ENCODE assay signal across 8 mouse cellular contexts in genomic region chr17:32388370-32389100, GRCm38 (mm10). TPM values are rescaled to one million over a fixed set of nuclear protein-coding genes. Genes with fewer than 3 reads are reported as not detected.
A peak's percentile ranks its signal among the peaks of the same experiment; 100 is the strongest.
DNase-seq lines count a peak whose midpoint lies in the region; ATAC-seq and TF ChIP-seq lines count a peak whose summit lies in the region.

No protein-coding gene starts in this region.

- no peaks in the 10 kb centered on the region for H3K9me3 ChIP-seq in heart, embryonic 10.5 days
- H3K9me3 ChIP-seq in embryonic facial prominence, embryonic 12.5 days = no peaks in the 10 kb centered on the region
- no peaks in the 10 kb centered on the region for H3K9me3 ChIP-seq in hindbrain, embryonic 16.5 days (ENCODE audit: control insufficient read depth, low read length)
- H3K9me3 ChIP-seq in liver, embryonic 11.5 days (ENCODE audit: control insufficient read depth, low read length) = no peaks in the 10 kb centered on the region
- H3K9me3 ChIP-seq in midbrain, postnatal 0 days (ENCODE audit: low read length) = no peaks in the 10 kb centered on the region

- peaks cover 33% of the 10 kb centered on the region for H3K27me3 ChIP-seq in heart, embryonic 10.5 days (ENCODE audit: insufficient read depth, poor library complexity, severe bottlenecking)
- peaks cover 28% of the 10 kb centered on the region for H3K27me3 ChIP-seq in embryonic facial prominence, embryonic 12.5 days
- H3K27me3 ChIP-seq in hindbrain, embryonic 16.5 days (replicated peaks; ENCODE audit: control insufficient read depth, insufficient read depth, low read length) = peaks cover 18% of the 10 kb centered on the region
- peaks cover 14% of the 10 kb centered on the region for H3K27me3 ChIP-seq in liver, embryonic 11.5 days (replicated peaks; ENCODE audit: control insufficient read depth, insufficient read depth, low read length)
- H3K27me3 ChIP-seq in midbrain, postnatal 0 days (ENCODE audit: insufficient read depth, low read length) = peaks cover 24% of the 10 kb centered on the region

- peak; percentile 42; the same call in 1 of the 2 replicates for ATAC-seq in embryonic facial prominence, embryonic 12.5 days (ENCODE audit: insufficient number of reproducible peaks, insufficient read depth, low FRiP score, low TSS enrichment)
- ATAC-seq in hindbrain, embryonic 16.5 days = peak; percentile 55
- peak; percentile 76 for ATAC-seq in liver, embryonic 11.5 days (replicated peaks; ENCODE audit: low FRiP score)
- ATAC-seq in midbrain, postnatal 0 days (ENCODE audit: low FRiP score) = peak; percentile 63
- no peak for ATAC-seq in monocyte, adult 5-6 weeks (replicated peaks; ENCODE audit: insufficient number of reproducible peaks, low FRiP score, low TSS enrichment, poor library complexity, severe bottlenecking)

- peak overlapping the region; percentile 94 for H3K4me2 ChIP-seq in embryonic facial prominence, embryonic 12.5 days (replicated peaks)
- H3K4me2 ChIP-seq in hindbrain, embryonic 16.5 days (ENCODE audit: low read length) = peak overlapping the region; percentile 81
- H3K4me2 ChIP-seq in liver, embryonic 11.5 days = peak overlapping the region; percentile 99
- H3K4me2 ChIP-seq in midbrain, postnatal 0 days (ENCODE audit: low read depth, low read length, poor library complexity, severe bottlenecking) = peak overlapping the region; percentile 95

- H3K4me1 ChIP-seq in heart, embryonic 10.5 days = peaks cover 53% of the 10 kb centered on the region
- H3K4me1 ChIP-seq in embryonic facial prominence, embryonic 12.5 days = peaks cover 6% of the 10 kb centered on the region; the same call in 1 of the 2 replicates
- peaks cover 11% of the 10 kb centered on the region for H3K4me1 ChIP-seq in hindbrain, embryonic 16.5 days (ENCODE audit: control insufficient read depth, insufficient read depth, low read depth, low read length)
- H3K4me1 ChIP-seq in liver, embryonic 11.5 days (replicated peaks; ENCODE audit: control insufficient read depth, insufficient read depth, low read length) = peaks cover 4% of the 10 kb centered on the region
- H3K4me1 ChIP-seq in midbrain, postnatal 0 days (ENCODE audit: insufficient read depth, low read length) = 0 out of 2 replicates have a peak, but pooled peaks cover 2% of the 10 kb centered on the region

- no peak for DNase-seq in heart, embryonic 10.5 days (ENCODE audit: low spot score)
- DNase-seq in heart, postnatal 14 days = no peak
- peak; percentile 53 for DNase-seq in MN1 (ENCODE audit: low spot score)
- no peak for DNase-seq in liver, embryonic 11.5 days (ENCODE audit: low spot score)
- DNase-seq in midbrain, postnatal 0 days (ENCODE audit: low spot score) = peak; percentile 31

- intact Hi-C loops in heart, postnatal 14 days (cut with DNase I) = no loop called here

- peak overlapping the region; percentile 80 for H3K4me3 ChIP-seq in heart, embryonic 10.5 days
- H3K4me3 ChIP-seq in embryonic facial prominence, embryonic 12.5 days = peak overlapping the region; percentile 79
- H3K4me3 ChIP-seq in hindbrain, embryonic 16.5 days (ENCODE audit: low read length) = peak overlapping the region; percentile 74
- H3K4me3 ChIP-seq in liver, embryonic 11.5 days (ENCODE audit: low read depth, low read length) = peak overlapping the region; percentile 81
- peak overlapping the region; percentile 86 for H3K4me3 ChIP-seq in midbrain, postnatal 0 days (ENCODE audit: low read depth, low read length)

- peak overlapping the region; percentile 71 for H3K9ac ChIP-seq in embryonic facial prominence, embryonic 12.5 days
- peak overlapping the region; percentile 93 for H3K9ac ChIP-seq in hindbrain, embryonic 16.5 days (ENCODE audit: low read depth, low read length)
- H3K9ac ChIP-seq in liver, embryonic 11.5 days (ENCODE audit: low read depth, low read length) = peak overlapping the region; percentile 81
- H3K9ac ChIP-seq in midbrain, postnatal 0 days (replicated peaks; ENCODE audit: low read length, poor library complexity, severe bottlenecking) = peak overlapping the region; percentile 93

- 0 out of 2 replicates have a peak, but pooled peaks cover 2% of the 10 kb centered on the region for H3K36me3 ChIP-seq in heart, embryonic 10.5 days
- H3K36me3 ChIP-seq in embryonic facial prominence, embryonic 12.5 days = peaks cover 15% of the 10 kb centered on the region
- H3K36me3 ChIP-seq in hindbrain, embryonic 16.5 days (ENCODE audit: control insufficient read depth, insufficient read depth, low read length) = peaks cover 13% of the 10 kb centered on the region
- no peaks in the 10 kb centered on the region for H3K36me3 ChIP-seq in liver, embryonic 11.5 days (ENCODE audit: control insufficient read depth, insufficient read depth, low read length)
- peaks cover 17% of the 10 kb centered on the region for H3K36me3 ChIP-seq in midbrain, postnatal 0 days (ENCODE audit: insufficient read depth, low read length)

- peak overlapping the region; percentile 94 for H3K27ac ChIP-seq in heart, embryonic 10.5 days
- H3K27ac ChIP-seq in embryonic facial prominence, embryonic 12.5 days = peak overlapping the region; percentile 72
- H3K27ac ChIP-seq in hindbrain, embryonic 16.5 days (ENCODE audit: low read depth, low read length) = peak overlapping the region; percentile 81
- peak overlapping the region; percentile 81 for H3K27ac ChIP-seq in liver, embryonic 11.5 days (ENCODE audit: low read depth, low read length)
- peak overlapping the region; percentile 77 for H3K27ac ChIP-seq in midbrain, postnatal 0 days (ENCODE audit: low read depth, low read length)

- TF ChIP-seq CTCF in midbrain, postnatal 0 days (IDR thresholded peaks at IDR 0.05) = no peak

- 2% methylated on average over 32 of the region's 39 CpGs for WGBS in heart, embryonic 10.5 days
- WGBS in embryonic facial prominence, embryonic 12.5 days = 1% methylated on average over 23 of the region's 39 CpGs
- 2% methylated on average over 24 of the region's 39 CpGs for WGBS in hindbrain, embryonic 16.5 days
- whole genome bisulfite sequencing in liver, embryonic 11.5 days = 2% methylated on average over 34 of the region's 39 CpGs
- under 1% methylated on average over 36 of the region's 39 CpGs for whole genome bisulfite sequencing in midbrain, postnatal 0 days

RNA-seq across cellular contexts. Expression of gene Wiz, which starts 0.7 kb away (rescaled TPM):
- polyA plus RNA-seq in heart, embryonic 10.5 days (2016; fragmentation: Nextera tagmentation; extraction: Ambion mirVana) = 17.9 and 21.8 TPM in 2 replicates
- 10 to 100 TPM; 22.4 to 23.4 TPM for total RNA-seq in heart, postnatal 14 days (2021)
- polyA plus RNA-seq in embryonic facial prominence, embryonic 12.5 days (2016; fragmentation: Nextera tagmentation; extraction: Ambion mirVana) = 34.0 and 36.5 TPM in 2 replicates
- polyA plus RNA-seq in hindbrain, embryonic 16.5 days (2015; fragmentation: Nextera tagmentation; extraction: Ambion mirVana) = 28.5 and 37.3 TPM in 2 replicates
- polyA plus RNA-seq in liver, embryonic 11.5 days (2014; fragmentation: Nextera tagmentation; extraction: Ambion mirVana) = 25.7 and 26.4 TPM in 2 replicates
- 53.9 and 68.0 TPM in 2 replicates for total RNA-seq in midbrain, postnatal 0 days (2014; rRNA removed)
- polyA plus RNA-seq in midbrain, postnatal 0 days (2015; fragmentation: Nextera tagmentation; extraction: Ambion mirVana) = 40.8 and 41.3 TPM in 2 replicates
- 3.1 to 11.8 TPM (median 6.5 TPM) in 3 replicates for total RNA-seq in monocyte, adult 5-6 weeks (2017)

RNA-seq across cellular contexts. Expression of gene Rasal3, which starts 14.8 kb away (rescaled TPM):
- polyA plus RNA-seq in heart, embryonic 10.5 days (2016; fragmentation: Nextera tagmentation; extraction: Ambion mirVana) = 1.2 and 2.3 TPM in 2 replicates
- 1 to 10 TPM; 1.3 to 4.7 TPM for total RNA-seq in heart, postnatal 14 days (2021)
- 0.69 and 0.74 TPM in 2 replicates for polyA plus RNA-seq in embryonic facial prominence, embryonic 12.5 days (2016; fragmentation: Nextera tagmentation; extraction: Ambion mirVana)
- 0.98 and 1.0 TPM in 2 replicates for polyA plus RNA-seq in hindbrain, embryonic 16.5 days (2015; fragmentation: Nextera tagmentation; extraction: Ambion mirVana)
- 7.5 and 8.7 TPM in 2 replicates for polyA plus RNA-seq in liver, embryonic 11.5 days (2014; fragmentation: Nextera tagmentation; extraction: Ambion mirVana)
- total RNA-seq in midbrain, postnatal 0 days (2014; rRNA removed) = 3.8 and 4.6 TPM in 2 replicates
- polyA plus RNA-seq in midbrain, postnatal 0 days (2015; fragmentation: Nextera tagmentation; extraction: Ambion mirVana) = 0.63 and 0.80 TPM in 2 replicates
- 48.3 to 120 TPM (median 73.9 TPM) in 3 replicates for total RNA-seq in monocyte, adult 5-6 weeks (2017)

RNA-seq across cellular contexts. Expression of gene Pglyrp2, which starts 35.4 kb away (rescaled TPM):
- polyA plus RNA-seq in heart, embryonic 10.5 days (2016; fragmentation: Nextera tagmentation; extraction: Ambion mirVana) = 0.09 and 0.40 TPM in 2 replicates
- under 1 TPM; 0.24 to 0.93 TPM for total RNA-seq in heart, postnatal 14 days (2021)
- polyA plus RNA-seq in embryonic facial prominence, embryonic 12.5 days (2016; fragmentation: Nextera tagmentation; extraction: Ambion mirVana) = 0.13 and 0.20 TPM in 2 replicates
- polyA plus RNA-seq in hindbrain, embryonic 16.5 days (2015; fragmentation: Nextera tagmentation; extraction: Ambion mirVana) = not detected in 2 replicates
- 1.8 and 2.2 TPM in 2 replicates for polyA plus RNA-seq in liver, embryonic 11.5 days (2014; fragmentation: Nextera tagmentation; extraction: Ambion mirVana)
- not detected in 2 replicates for total RNA-seq in midbrain, postnatal 0 days (2014; rRNA removed)
- polyA plus RNA-seq in midbrain, postnatal 0 days (2015; fragmentation: Nextera tagmentation; extraction: Ambion mirVana) = not detected in 2 replicates
- 7.1 to 34.0 TPM (median 12.8 TPM) in 3 replicates for total RNA-seq in monocyte, adult 5-6 weeks (2017)

RNA-seq across cellular contexts. Expression of gene Akap8l, which starts 38.1 kb away (rescaled TPM):
- 84.7 and 88.6 TPM in 2 replicates for polyA plus RNA-seq in heart, embryonic 10.5 days (2016; fragmentation: Nextera tagmentation; extraction: Ambion mirVana)
- total RNA-seq in heart, postnatal 14 days (2021) = 10 to 100 TPM; 49.2 to 57.1 TPM
- 107 and 118 TPM in 2 replicates for polyA plus RNA-seq in embryonic facial prominence, embryonic 12.5 days (2016; fragmentation: Nextera tagmentation; extraction: Ambion mirVana)
- polyA plus RNA-seq in hindbrain, embryonic 16.5 days (2015; fragmentation: Nextera tagmentation; extraction: Ambion mirVana) = 145 and 153 TPM in 2 replicates
- polyA plus RNA-seq in liver, embryonic 11.5 days (2014; fragmentation: Nextera tagmentation; extraction: Ambion mirVana) = 61.4 and 74.3 TPM in 2 replicates
- 69.9 and 83.6 TPM in 2 replicates for total RNA-seq in midbrain, postnatal 0 days (2014; rRNA removed)
- polyA plus RNA-seq in midbrain, postnatal 0 days (2015; fragmentation: Nextera tagmentation; extraction: Ambion mirVana) = 113 and 117 TPM in 2 replicates
- total RNA-seq in monocyte, adult 5-6 weeks (2017) = 111 to 195 TPM (median 157 TPM) in 3 replicates

Comparison
In these comparisons a context has a peak if more than half of its experiments do, and no peak if none do; other contexts are left out.
1. DNase-seq: peak in MN1 (single experiment) and midbrain, postnatal 0 days (single experiment); none in heart, embryonic 10.5 days (single experiment), heart, postnatal 14 days (0 of 2) and liver, embryonic 11.5 days (single experiment).
2. Peak in every context shown above with its lines, with median percentiles within 50 percentile points of each other: H3K27ac ChIP-seq, H3K4me3 ChIP-seq, H3K4me2 ChIP-seq and H3K9ac ChIP-seq.